11 mouse cellular contexts compared by ENCODE assay signal in genomic region chr6:113936811-113937508, GRCm38 (mm10).
DNase-seq lines count a peak whose midpoint lies in the region; ATAC-seq and TF ChIP-seq lines count a peak whose summit lies in the region.
"Had no signal": no experiment of that assay in that cellular context is flagged by ENCODE, and none has a peak within 500 bp of the region (broad histone marks: within the 10 kb centered on the region; RNA-seq: fewer than 3 reads in every experiment).

No protein-coding gene starts in this region.

- no peak overlapping the region for H3K4me3 ChIP-seq in left cerebral cortex, adult 2 months
- no peak overlapping the region for H3K4me3 ChIP-seq in forebrain, embryonic 14.5 days (ENCODE audit: low read depth, low read length)
- H3K4me3 ChIP-seq in lung, embryonic 15.5 days, result no peak overlapping the region
- no peak overlapping the region for H3K4me3 ChIP-seq in neural tube, embryonic 13.5 days
- H3K4me3 ChIP-seq: kidney, embryonic 15.5 days; liver, embryonic 15.5 days had no signal

- 18% methylated on average over 6 of the region's 6 CpGs for WGBS in forebrain, embryonic 14.5 days
- 31% methylated on average over 6 of the region's 6 CpGs for WGBS in lung, embryonic 15.5 days
- 38% methylated on average over 6 of the region's 6 CpGs for WGBS in neural tube, embryonic 13.5 days

- H3K36me3 ChIP-seq in forebrain, embryonic 14.5 days (ENCODE audit: control insufficient read depth, insufficient read depth, low read length), result no peaks in the 10 kb centered on the region
- H3K36me3 ChIP-seq in lung, embryonic 15.5 days, result no peaks in the 10 kb centered on the region
- H3K36me3 ChIP-seq in neural tube, embryonic 13.5 days, result no peaks in the 10 kb centered on the region
- H3K36me3 ChIP-seq: kidney, embryonic 15.5 days; liver, embryonic 15.5 days had no signal

- peak overlapping the region; percentile 71 for H3K27ac ChIP-seq in left cerebral cortex, adult 2 months
- H3K27ac ChIP-seq in forebrain, embryonic 14.5 days (ENCODE audit: low read depth, low read length), result no peak overlapping the region
- 0 out of 2 replicates have a peak overlapping the region, but pooled peaks have one; percentile 15 for H3K27ac ChIP-seq in lung, embryonic 15.5 days
- no peak overlapping the region for H3K27ac ChIP-seq in neural tube, embryonic 13.5 days (replicated peaks)
- H3K27ac ChIP-seq: kidney, embryonic 15.5 days; liver, embryonic 15.5 days had no signal

- peaks cover 18% of the 10 kb centered on the region for H3K4me1 ChIP-seq in forebrain, embryonic 14.5 days (ENCODE audit: control insufficient read depth, insufficient read depth, low read length)
- H3K4me1 ChIP-seq in lung, embryonic 15.5 days, result no peaks in the 10 kb centered on the region; the same call in 1 of the 2 replicates
- peaks cover 20% of the 10 kb centered on the region for H3K4me1 ChIP-seq in neural tube, embryonic 13.5 days (replicated peaks)
- H3K4me1 ChIP-seq: kidney, embryonic 15.5 days; liver, embryonic 15.5 days had no signal

- no peak for DNase-seq in left cerebral cortex, adult 2 months (ENCODE audit: extremely low spot score in 1 of 2, low spot score in 2 of 2)
- no peak for DNase-seq in left cerebral cortex, adult 9 months (ENCODE audit: low spot score in 2 of 2)
- peak; percentile 83 for DNase-seq in forebrain, embryonic 14.5 days (ENCODE audit: low spot score)
- DNase-seq in heart, adult 8-10 months (ENCODE audit: low spot score), result no peak
- no peak for DNase-seq in urinary bladder, postnatal 10 days (ENCODE audit: low spot score)
- DNase-seq in layer of hippocampus, adult 9-10 months (ENCODE audit: low spot score), result no peak
- DNase-seq: adrenal gland, postnatal 25 days had no signal

- H3K4me2 ChIP-seq in forebrain, embryonic 14.5 days (ENCODE audit: low read length), result no peak overlapping the region
- H3K4me2 ChIP-seq in lung, embryonic 15.5 days, result no peak overlapping the region
- no peak overlapping the region for H3K4me2 ChIP-seq in neural tube, embryonic 13.5 days
- H3K4me2 ChIP-seq: kidney, embryonic 15.5 days; liver, embryonic 15.5 days had no signal

- H3K9me3 ChIP-seq in forebrain, embryonic 14.5 days (replicated peaks; ENCODE audit: control insufficient read depth, low read length), result no peaks in the 10 kb centered on the region
- no peaks in the 10 kb centered on the region for H3K9me3 ChIP-seq in lung, embryonic 15.5 days
- no peaks in the 10 kb centered on the region for H3K9me3 ChIP-seq in neural tube, embryonic 13.5 days
- H3K9me3 ChIP-seq: kidney, embryonic 15.5 days; liver, embryonic 15.5 days had no signal

- no peak overlapping the region for H3K9ac ChIP-seq in forebrain, embryonic 14.5 days (ENCODE audit: low read length)
- H3K9ac ChIP-seq in lung, embryonic 15.5 days, result no peak overlapping the region
- H3K9ac ChIP-seq in neural tube, embryonic 13.5 days, result no peak overlapping the region
- H3K9ac ChIP-seq: kidney, embryonic 15.5 days; liver, embryonic 15.5 days had no signal

- ATAC-seq in forebrain, embryonic 14.5 days, result peak; percentile 78
- ATAC-seq in lung, embryonic 15.5 days (ENCODE audit: borderline replicate concordance, extremely low read depth, low FRiP score, low TSS enrichment), result no peak
- ATAC-seq in neural tube, embryonic 13.5 days (ENCODE audit: low read depth), result 0 out of 2 replicates have a peak, but pooled peaks have one; percentile 32

- intact Hi-C loops in left cerebral cortex, adult 2 months (cut with DNase I), result loop anchor here (5.0 kb wide), 1 partner anchor 55 kb away; no protein-coding TSS in a partner anchor

- TF ChIP-seq CTCF in left cerebral cortex, adult 2 months (IDR thresholded peaks at IDR 0.05), result no peak

- H3K27me3 ChIP-seq in forebrain, embryonic 14.5 days (replicated peaks; ENCODE audit: control insufficient read depth, insufficient read depth, low read length), result no peaks in the 10 kb centered on the region
- no peaks in the 10 kb centered on the region for H3K27me3 ChIP-seq in lung, embryonic 15.5 days
- H3K27me3 ChIP-seq in neural tube, embryonic 13.5 days, result no peaks in the 10 kb centered on the region; the same call in 1 of the 2 replicates
- H3K27me3 ChIP-seq: kidney, embryonic 15.5 days; liver, embryonic 15.5 days had no signal

Comparison
In these comparisons a context has a peak if more than half of its experiments do, and no peak if none do; other contexts are left out.
1. H3K27ac ChIP-seq: peak in left cerebral cortex, adult 2 months (single experiment) and lung, embryonic 15.5 days (single experiment); none in forebrain, embryonic 14.5 days (single experiment) and neural tube, embryonic 13.5 days (single experiment).